Mouse (Mus musculus) limb, embryonic 14.5 days (tissue): ENCODE data around the gene Ero1lb. TPM values are rescaled to one million over a fixed set of nuclear protein-coding genes. Genes with fewer than 3 reads are reported as not detected.

Experiments
- ATAC-seq: fragments of 200-750 bp; cut with Nextera tagmentation; 2 replicates; pipeline ENCODE4 v1.8.0; 2017; ENCODE audit warnings: low read depth, moderate number of reproducible peaks, moderate TSS enrichment; ENCODE audit not compliant: low FRiP score
- DNase-seq: peaks from one replicate; pipeline ENCODE4 v3.0.0-alpha.2; 2015; ENCODE audit warnings: low spot score
- H3K27ac ChIP-seq: fragments of 300-500 bp; sonication (generic); replicated peaks from 2 replicates; pipeline ENCODE4 v1.5.1; 2014; ENCODE audit warnings: low read depth, mild to moderate bottlenecking, low read length, moderate library complexity, mixed read lengths
- H3K27me3 ChIP-seq: fragments of 300-500 bp; sonication (generic); 2 replicates; pipeline ENCODE4 v1.6.1; 2014; ENCODE audit warnings: low read length, mixed read lengths; ENCODE audit not compliant: control insufficient read depth, insufficient read depth
- H3K36me3 ChIP-seq: fragments of 300-500 bp; sonication (generic); 2 replicates; pipeline ENCODE4 v1.6.1; 2014; ENCODE audit warnings: mild to moderate bottlenecking, low read length, moderate library complexity, mixed read lengths; ENCODE audit not compliant: control insufficient read depth, insufficient read depth
- H3K4me1 ChIP-seq: fragments of 300-500 bp; sonication (generic); 2 replicates; pipeline ENCODE4 v1.6.1; 2014; ENCODE audit warnings: antibody characterized with exemption, low read length, mixed read lengths; ENCODE audit not compliant: control insufficient read depth, insufficient read depth
- H3K4me2 ChIP-seq: fragments of 300-500 bp; sonication (generic); replicated peaks from 2 replicates; pipeline ENCODE4 v1.6.1; 2014; ENCODE audit warnings: low read depth, mild to moderate bottlenecking, low read length, moderate library complexity; ENCODE audit not compliant: severe bottlenecking
- H3K4me3 ChIP-seq: fragments of 300-500 bp; sonication (generic); replicated peaks from 2 replicates; pipeline ENCODE4 v1.5.1; 2014; ENCODE audit warnings: low read length
- H3K9ac ChIP-seq: fragments of 300-500 bp; sonication (generic); 2 replicates; pipeline ENCODE4 v1.6.1; 2014; ENCODE audit warnings: mild to moderate bottlenecking, low read depth, low read length, moderate library complexity; ENCODE audit not compliant: severe bottlenecking
- H3K9me3 ChIP-seq: fragments of 300-500 bp; sonication (generic); 2 replicates; pipeline ENCODE4 v1.6.1; 2016; ENCODE audit warnings: low read length; ENCODE audit not compliant: control insufficient read depth
- POLR2A ChIP-seq: fragments of 200-500 bp; IDR thresholded peaks from 2 replicates; pipeline ENCODE4 v1.8.0; 2012; ENCODE audit warnings: inconsistent platforms, mild to moderate bottlenecking, moderate library complexity, borderline replicate concordance; ENCODE audit not compliant: insufficient read depth, insufficient read length; ENCODE audit errors: extremely low read depth
- WGBS: fragments of 180-500 bp; shearing (Covaris S2); extraction: QIAGEN DNeasy Blood & Tissue Kit; methylation state at CpG from one replicate; pipeline ENCODE4 v1.1.7; 2014; 5-methylcytosine and 5-hydroxymethylcytosine counted together
- polyA plus RNA-seq, 2 experiments: library from polyadenylated mRNA; depleted of rRNA in 1 of 2; stranded (reverse) in 1 of 2; unstranded in 1 of 2; fragments of >200 nt; fragmentation: Nextera tagmentation in 1 of 2; extraction: Ambion mirVana in 1 of 2; gene quantifications; 2 replicates each; pipeline versions ENCODE4 v1.2.1 to v1.2.3; 2012 to 2014

Gene Ero1lb
- polyA plus RNA-seq, 2 experiments, result 3.1 to 6.4 TPM

DNA sequence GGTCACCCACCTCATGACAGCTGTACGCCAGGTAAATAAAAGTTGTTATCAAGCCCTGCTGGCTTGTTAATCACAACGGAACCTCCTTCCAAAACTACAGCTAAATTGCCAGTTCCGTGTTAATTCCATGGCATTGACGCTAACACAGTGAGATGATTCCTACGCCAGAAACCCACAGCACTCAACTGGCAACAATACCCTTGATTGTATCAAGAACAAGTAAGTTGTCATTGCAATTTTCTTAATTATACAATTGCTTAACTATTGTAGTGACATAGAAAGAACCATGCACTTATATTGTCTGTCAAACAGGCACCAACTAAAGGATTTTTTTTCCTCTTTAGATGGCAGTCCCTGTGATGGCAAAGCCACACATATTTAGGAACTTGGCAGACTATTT, 22.4 kb upstream of the Ero1lb start:
- no peak for ATAC-seq
- no peak for TF ChIP-seq POLR2A
- WGBS, result 67% methylated on average over 5 of the region's 5 CpGs
- no peak overlapping the region for H3K4me2 ChIP-seq
- peaks cover 7% of the 10 kb centered on the region for H3K4me1 ChIP-seq
- no peaks in the 10 kb centered on the region for H3K9me3 ChIP-seq
- DNase-seq, result no peak
- H3K9ac ChIP-seq, result no peak overlapping the region
- no peaks in the 10 kb centered on the region for H3K36me3 ChIP-seq
- no peak overlapping the region for H3K4me3 ChIP-seq
- no peak overlapping the region for H3K27ac ChIP-seq
- 0 out of 2 replicates have a peak, but pooled peaks cover 3% of the 10 kb centered on the region for H3K27me3 ChIP-seq

GRCm38 (mm10) chr13:12543880-12544568, 21.6 kb upstream of the Ero1lb start:
- 0 out of 2 replicates have a peak, but pooled peaks cover 3% of the 10 kb centered on the region for H3K27me3 ChIP-seq
- WGBS, result 81% methylated on average over 8 of the region's 8 CpGs

GRCm38 (mm10) chr13:12554211-12554610, 11.5 kb upstream of the Ero1lb start:
- H3K27ac ChIP-seq, result no peak overlapping the region
- no peak overlapping the region for H3K9ac ChIP-seq
- no peak overlapping the region for H3K4me3 ChIP-seq
- no peak for DNase-seq
- 60% methylated on average over 4 of the region's 4 CpGs for WGBS
- H3K4me1 ChIP-seq, result no peaks in the 10 kb centered on the region
- H3K36me3 ChIP-seq, result no peaks in the 10 kb centered on the region
- ATAC-seq, result no peak
- TF ChIP-seq POLR2A, result no peak
- no peak overlapping the region for H3K4me2 ChIP-seq
- no peaks in the 10 kb centered on the region for H3K27me3 ChIP-seq
- no peaks in the 10 kb centered on the region for H3K9me3 ChIP-seq

More at GRCm38 (mm10) chr13:12543880-12544568, 21.6 kb upstream of the Ero1lb start:
- TF ChIP-seq POLR2A, result no peak
- peaks cover 7% of the 10 kb centered on the region for H3K4me1 ChIP-seq
- H3K4me2 ChIP-seq, result no peak overlapping the region
- no peak overlapping the region for H3K4me3 ChIP-seq
- H3K9me3 ChIP-seq, result no peaks in the 10 kb centered on the region
- H3K36me3 ChIP-seq, result no peaks in the 10 kb centered on the region
- H3K9ac ChIP-seq, result no peak overlapping the region
- H3K27ac ChIP-seq, result no peak overlapping the region
- no peak for ATAC-seq
- no peak for DNase-seq

DNA sequence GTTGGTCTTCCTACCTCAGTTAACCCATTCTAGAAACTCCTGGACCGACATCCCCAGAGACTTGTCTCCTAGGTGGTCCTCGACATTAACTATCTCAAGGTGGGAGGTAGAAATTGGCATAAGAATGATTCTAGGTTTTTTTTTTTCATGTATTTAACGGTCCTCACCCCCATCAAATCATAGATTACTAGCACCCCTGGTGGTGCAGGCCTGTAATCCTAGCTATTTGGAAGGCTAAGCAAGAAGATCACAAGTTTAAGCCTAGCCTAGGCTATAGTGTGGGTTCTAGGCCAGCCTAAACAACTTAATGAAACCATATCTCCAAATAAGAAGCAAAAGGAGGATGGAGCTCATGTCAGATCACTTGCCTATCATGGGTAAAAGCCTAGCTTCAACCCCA, 6.6 kb upstream of the Ero1lb start:
- H3K36me3 ChIP-seq, result no peaks in the 10 kb centered on the region
- no peak overlapping the region for H3K4me3 ChIP-seq
- no peak for DNase-seq
- 44% methylated on average over 3 of the region's 3 CpGs for WGBS
- no peak overlapping the region for H3K27ac ChIP-seq
- no peak overlapping the region for H3K4me2 ChIP-seq
- no peaks in the 10 kb centered on the region for H3K27me3 ChIP-seq
- no peak for TF ChIP-seq POLR2A
- no peak overlapping the region for H3K9ac ChIP-seq
- H3K4me1 ChIP-seq, result no peaks in the 10 kb centered on the region
- ATAC-seq, result no peak
- H3K9me3 ChIP-seq, result no peaks in the 10 kb centered on the region

- ATAC-seq (no peak), DNase-seq (no peak)
- Histone ChIP-seq H3K27me3 (no peaks in the 10 kb centered on the region), H3K9ac (no peak overlapping the region), H3K9me3 (no peaks in the 10 kb centered on the region), H3K4me1 (no peaks in the 10 kb centered on the region), H3K36me3 (no peaks in the 10 kb centered on the region), H3K27ac (no peak overlapping the region), H3K4me2 (no peak overlapping the region), H3K4me3 (no peak overlapping the region)
- WGBS, result 51% methylated on average over 6 of the region's 6 CpGs
- TF ChIP-seq POLR2A, result no peak
Measured at GRCm38 (mm10) chr13:12559462-12560120, 6.1 kb upstream of the Ero1lb start.

GRCm38 (mm10) chr13:12561729-12562128, 3.9 kb upstream of the Ero1lb start:
- no peak for ATAC-seq
- H3K4me3 ChIP-seq, result no peak overlapping the region
- WGBS, result 61% methylated on average over 2 of the region's 2 CpGs

More at GRCm38 (mm10) chr13:12561729-12562128, 3.9 kb upstream of the Ero1lb start:
- no peak overlapping the region for H3K4me2 ChIP-seq
- no peaks in the 10 kb centered on the region for H3K36me3 ChIP-seq
- H3K4me1 ChIP-seq, result no peaks in the 10 kb centered on the region
- DNase-seq, result no peak
- H3K27me3 ChIP-seq, result no peaks in the 10 kb centered on the region
- H3K27ac ChIP-seq, result no peak overlapping the region
- TF ChIP-seq POLR2A, result no peak
- no peak overlapping the region for H3K9ac ChIP-seq
- no peaks in the 10 kb centered on the region for H3K9me3 ChIP-seq
